Mouse (Mus musculus) skeletal muscle tissue, postnatal 0 days (tissue): ENCODE measurements around the gene Atg5. TPM values are rescaled to one million over a fixed set of nuclear protein-coding genes. Genes with fewer than 3 reads are reported as not detected.

Experiments used
- microRNA counts: library from miRNA; unstranded; fragments of <30 nt; microRNA quantifications from one replicate; lab custom pipeline; 2015
- microRNA-seq, 2 experiments: library from miRNA; unstranded; fragments of <30 nt; microRNA quantifications; one replicate each; pipeline ENCODE4; 2016
- polyA plus RNA-seq: library from polyadenylated mRNA; unstranded; fragments of >200 nt; fragmentation: Nextera tagmentation; extraction: Ambion mirVana; gene quantifications from 2 replicates; pipeline ENCODE4 v1.2.1, GENCODE M21; 2015

Gene Atg5
- polyA plus RNA-seq, result 22.7 and 26.8 TPM in 2 replicates

DNA sequence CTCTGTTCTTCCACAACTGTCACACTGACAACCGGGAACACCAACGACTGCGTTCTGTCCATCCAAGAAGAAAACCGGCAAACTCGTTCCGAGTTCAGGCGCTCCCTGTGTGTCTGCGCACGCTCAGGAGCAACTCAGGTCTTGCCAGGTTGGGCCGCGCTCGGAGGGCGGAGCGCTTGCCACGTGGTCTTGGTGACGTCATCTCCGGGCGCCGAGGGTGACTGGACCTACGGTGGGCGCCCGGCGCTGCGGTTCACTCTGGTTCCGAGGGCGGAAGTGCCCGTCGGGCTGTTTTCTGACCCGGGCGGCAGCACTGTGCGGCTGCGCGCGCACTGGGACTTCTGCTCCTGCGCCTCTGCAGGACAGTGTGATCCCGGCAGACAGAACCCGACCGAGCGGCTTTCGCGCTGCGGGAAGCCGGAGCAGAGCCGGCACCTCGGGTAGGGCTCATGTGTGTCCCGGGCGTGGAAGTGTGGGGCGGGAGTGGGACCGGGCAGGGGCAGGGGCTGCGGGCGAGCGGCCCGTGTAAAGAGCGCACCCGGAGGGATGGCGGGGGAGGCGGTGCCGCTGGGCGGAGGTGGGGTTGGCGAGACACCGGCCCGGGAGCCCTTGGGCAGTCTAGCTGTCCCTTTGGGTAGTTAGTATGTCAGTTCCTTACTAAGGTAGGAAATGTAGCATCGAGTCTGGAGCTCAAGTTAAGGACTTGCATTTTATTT, at the start of gene Atg5:
Gene Atg5, plus strand, starts transcription at position 214 of the 716 bp plus-strand sequence.

MicroRNA genes within 50 kb of the gene (microRNA counts, 519-probe panel; counts per million panel counts)
- 296 counts per million, percentile 58 among the panel's probes with 10 or more counts for microRNA mmu-miR-1929 (lab: Ali Mortazavi, UCI)

Small RNA genes lying within 50 kb of the gene (microRNA-seq; reads per million reads assigned to microRNA genes)
- gene Mir1929, result 0.30 to 0.64 reads per million in 2 experiments

Other genes with a start within 250 kb of the Atg5 start
- gene Crybg1, start 119.5 kb upstream of the Atg5 start, polyA plus RNA-seq, result 0.27 and 0.49 TPM in 2 replicates